Mouse (Mus musculus): ENCODE data around the gene Zc3h4.
A peak's percentile ranks its signal among the peaks of the same experiment; 100 is the strongest.

GRCm38 (mm10) chr7:16453118-16453711 lies 52.5 kb downstream of the Zc3h4 start:
- TF ChIP-seq HCFC1 (IDR thresholded peaks at IDR 0.05; ENCODE audit: low read depth, low read length) (no peak), POLR2A (IDR thresholded peaks at IDR 0.05; ENCODE audit: control insufficient read depth in 1 of 2, insufficient read depth in 1 of 2, low read depth in 1 of 2, low read length in 2 of 2, poor library complexity in 1 of 2) (peak; percentile 50; a peak in 2 of 4 replicates), CTCF (IDR thresholded peaks at IDR 0.05 in 2 of 3, conservative IDR thresholded peaks at IDR 0.05 in 1 of 3; ENCODE audit: control insufficient read depth in 1 of 3, insufficient read depth in 1 of 3, low read depth in 2 of 3, low read length in 3 of 3, poor library complexity in 1 of 3, severe bottlenecking in 1 of 3) (no peak), EP300 (IDR thresholded peaks at IDR 0.05; ENCODE audit: low read depth in 1 of 2, low read length in 2 of 2) (no peak)
